10 mouse cellular contexts compared by ENCODE assay signal in the genomic region with DNA sequence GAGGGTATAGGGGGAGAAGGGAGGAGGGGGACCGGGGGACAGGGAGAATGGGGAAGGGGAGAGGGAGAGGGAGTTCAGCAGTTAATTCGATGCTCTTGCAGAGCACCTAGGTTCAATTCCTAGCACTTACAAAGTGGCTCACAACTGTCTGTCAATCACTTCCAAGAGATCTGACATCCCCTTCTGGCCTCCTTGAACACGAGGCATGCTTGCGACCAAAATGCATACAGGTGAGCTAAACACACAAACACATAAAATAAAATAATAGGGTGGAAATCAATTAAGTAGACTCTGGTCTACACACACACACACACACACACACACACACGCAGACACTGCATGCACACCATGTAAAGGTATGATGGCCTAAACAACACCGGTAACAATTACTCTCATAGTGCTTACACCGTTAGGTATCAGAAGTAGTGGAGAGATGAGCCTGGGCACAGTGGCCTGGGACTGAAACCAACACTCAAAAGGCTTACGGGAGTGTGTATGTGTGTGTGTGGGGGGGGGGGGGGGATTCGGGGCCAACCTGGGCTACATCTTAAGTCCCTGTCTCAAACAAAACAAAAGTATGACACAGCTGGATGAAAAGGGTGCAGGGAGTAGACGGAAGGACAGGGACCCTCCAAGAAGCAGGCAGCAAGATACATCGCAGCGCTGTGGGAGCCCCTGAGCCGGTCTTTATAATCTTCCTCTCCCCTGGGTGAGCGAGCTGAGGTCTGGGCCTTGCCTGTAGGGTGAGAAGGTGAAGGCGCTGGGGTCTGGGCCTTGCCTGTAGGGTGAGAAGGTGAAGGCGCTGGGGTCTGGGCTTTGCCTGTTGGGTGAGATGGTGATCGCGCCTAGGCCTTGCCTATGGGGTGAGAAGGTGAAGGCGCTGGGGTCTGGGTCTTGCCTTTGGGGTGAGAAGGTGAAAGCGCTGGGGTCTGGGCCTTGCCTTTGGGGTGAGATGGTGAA. TPM values are rescaled to one million over a fixed set of nuclear protein-coding genes. Genes with fewer than 3 reads are reported as not detected.
DNase-seq lines count a peak whose midpoint lies in the region; ATAC-seq and TF ChIP-seq lines count a peak whose summit lies in the region.
"Had no signal": no experiment of that assay in that cellular context is flagged by ENCODE, and none has a peak within 500 bp of the region (broad histone marks: within the 10 kb centered on the region; RNA-seq: fewer than 3 reads in every experiment).

No protein-coding gene starts in this region.

- in situ Hi-C loops in ES-E14 (cut with MboI; ENCODE audit: low sequenced_read_pairs in 2 of 2, unreplicated experiment in 2 of 2): no loop called here

- no peak overlapping the region for H3K27ac ChIP-seq in kidney, embryonic 16.5 days (ENCODE audit: low read length)
- peak overlapping the region; percentile 43 for H3K27ac ChIP-seq in ES-E14 (ENCODE audit: insufficient read depth, low read depth, low read length, poor library complexity, severe bottlenecking)

- H3K36me3 ChIP-seq in kidney, embryonic 16.5 days (ENCODE audit: insufficient read depth, low read length): no peaks in the 10 kb centered on the region
- H3K36me3 ChIP-seq in ES-E14 (ENCODE audit: control insufficient read depth, insufficient read depth, low read length, poor library complexity, severe bottlenecking): peaks cover 9% of the 10 kb centered on the region; the same call in 1 of the 2 replicates

- no peak overlapping the region for H3K4me2 ChIP-seq in kidney, embryonic 16.5 days (replicated peaks; ENCODE audit: low read depth, low read length)

- ATAC-seq in kidney, embryonic 16.5 days (ENCODE audit: low FRiP score, low TSS enrichment): 0 out of 2 replicates have a peak, but pooled peaks have one; percentile 17
- peak; percentile 5 to 16; a peak in 2 of 4 replicates for ATAC-seq in hematopoietic stem cell, adult 5-6 weeks (replicated peaks in 1 of 2; ENCODE audit: insufficient read depth in 1 of 2, low FRiP score in 2 of 2, low TSS enrichment in 1 of 2, low read depth in 1 of 2, poor library complexity in 2 of 2, severe bottlenecking in 2 of 2)
- peak; percentile 2; the same call in 1 of the 2 replicates for ATAC-seq in megakaryocyte-erythroid progenitor cell, adult 5-6 weeks (replicated peaks; ENCODE audit: low FRiP score, low TSS enrichment, poor library complexity, severe bottlenecking)

- no peak for DNase-seq in kidney, postnatal 25 days
- no peak for DNase-seq in ES-E14 (ENCODE audit: low read depth, low spot score)
- no peak for DNase-seq in layer of hippocampus, adult 8-10 months (ENCODE audit: low spot score in 2 of 2)
- no peak for DNase-seq in layer of hippocampus, postnatal 25 days (ENCODE audit: extremely low spot score in 1 of 2, low spot score in 1 of 2)
- no peak for DNase-seq in right cerebral cortex, postnatal 10 days (ENCODE audit: low spot score in 2 of 2)
- DNase-seq: cerebellum, postnatal 14 days; midbrain, embryonic 14.5 days had no signal

- no peak overlapping the region for H3K9ac ChIP-seq in kidney, embryonic 16.5 days (replicated peaks; ENCODE audit: low read length)
- H3K9ac ChIP-seq in ES-E14 (ENCODE audit: insufficient read depth, low read depth, low read length, poor library complexity, severe bottlenecking): peak overlapping the region; percentile 39; the same call in 1 of the 2 replicates

- 83% methylated on average over 20 of the region's 20 CpGs for WGBS in kidney, embryonic 16.5 days

- no peaks in the 10 kb centered on the region for H3K9me3 ChIP-seq in kidney, embryonic 16.5 days (ENCODE audit: low read length)
- no peaks in the 10 kb centered on the region for H3K9me3 ChIP-seq in ES-E14 (ENCODE audit: control insufficient read depth, insufficient read depth, low read depth, low read length)

- H3K4me1 ChIP-seq in kidney, embryonic 16.5 days (ENCODE audit: insufficient read depth, low read length): peaks cover 15% of the 10 kb centered on the region; the same call in 1 of the 2 replicates
- peaks cover 3 to 4% of the 10 kb centered on the region in 2 experiments; a peak in 2 of 4 replicates for H3K4me1 ChIP-seq in ES-E14 (ENCODE audit: control insufficient read depth in 2 of 2, insufficient read depth in 2 of 2, low read length in 2 of 2, poor library complexity in 1 of 2)

- H3K4me3 ChIP-seq in kidney, embryonic 16.5 days (ENCODE audit: low read length): no peak overlapping the region
- H3K4me3 ChIP-seq in ES-E14 (ENCODE audit: insufficient read depth in 1 of 2, low read depth in 1 of 2, low read length in 2 of 2, poor library complexity in 1 of 2, severe bottlenecking in 1 of 2): peak overlapping the region; percentile 55 to 67

- H3K27me3 ChIP-seq in kidney, embryonic 16.5 days (ENCODE audit: insufficient read depth, low read length): no peaks in the 10 kb centered on the region

TF ChIP-seq in ES-E14, 5 proteins besides CTCF, POLR2A, EP300 and RAD21:
- no peak for TF ChIP-seq HCFC1 (IDR thresholded peaks at IDR 0.05; ENCODE audit: borderline replicate concordance, insufficient read depth, low read length)
- no peak for TF ChIP-seq ZC3H11A (IDR thresholded peaks at IDR 0.05; ENCODE audit: borderline replicate concordance, low read depth, low read length)

RNA-seq across cellular contexts. Expression of a gene that starts 0.7 kb away (rescaled TPM):
- polyA plus RNA-seq in kidney, embryonic 16.5 days (2015; fragmentation: Nextera tagmentation; extraction: Ambion mirVana): 5.3 and 5.4 TPM in 2 replicates
- 13.5 and 31.2 TPM in 2 replicates for total RNA-seq in ES-E14 (2012; rRNA removed)
- total RNA-seq in hematopoietic stem cell, adult 5-6 weeks (2017): 30.3 and 42.1 TPM in 2 replicates
- total RNA-seq in megakaryocyte-erythroid progenitor cell, adult 5-6 weeks (2014; fragmentation: Nextera tagmentation): 17.6 and 18.5 TPM in 2 replicates
- total RNA-seq in megakaryocyte-erythroid progenitor cell, adult 5-6 weeks (2017): 14.2 and 17.9 TPM in 2 replicates
- total RNA-seq in layer of hippocampus, adult 8-10 months (2022): 1 to 10 TPM; 1.2 to 3.7 (median 2.3) TPM
- total RNA-seq in layer of hippocampus, postnatal 25 days (2021): 1 to 10 TPM; 1.2 to 1.5 TPM

RNA-seq across cellular contexts. Expression of a gene that starts 3.3 kb away (rescaled TPM):
- not detected in 2 replicates for polyA plus RNA-seq in kidney, embryonic 16.5 days (2015; fragmentation: Nextera tagmentation; extraction: Ambion mirVana)
- not detected in 2 replicates for total RNA-seq in ES-E14 (2012; rRNA removed)
- 3.8 and 5.7 TPM in 2 replicates for total RNA-seq in hematopoietic stem cell, adult 5-6 weeks (2017)
- total RNA-seq in megakaryocyte-erythroid progenitor cell, adult 5-6 weeks (2014; fragmentation: Nextera tagmentation): 61.9 and 97.7 TPM in 2 replicates
- 27.8 and 47.2 TPM in 2 replicates for total RNA-seq in megakaryocyte-erythroid progenitor cell, adult 5-6 weeks (2017)
- not detected for total RNA-seq in layer of hippocampus, adult 8-10 months (2022)
- not detected for total RNA-seq in layer of hippocampus, postnatal 25 days (2021)
- polyA plus RNA-seq: midbrain, embryonic 14.5 days had no signal

RNA-seq across cellular contexts. Expression of a gene that starts 31.6 kb away (rescaled TPM):
- 24.4 and 26.2 TPM in 2 replicates for polyA plus RNA-seq in kidney, embryonic 16.5 days (2015; fragmentation: Nextera tagmentation; extraction: Ambion mirVana)
- total RNA-seq in ES-E14 (2012; rRNA removed): 5.6 and 7.1 TPM in 2 replicates
- 2.3 and 2.7 TPM in 2 replicates for total RNA-seq in hematopoietic stem cell, adult 5-6 weeks (2017)
- total RNA-seq in megakaryocyte-erythroid progenitor cell, adult 5-6 weeks (2014; fragmentation: Nextera tagmentation): 4.4 and 8.2 TPM in 2 replicates
- 1.7 and 5.3 TPM in 2 replicates for total RNA-seq in megakaryocyte-erythroid progenitor cell, adult 5-6 weeks (2017)
- 1 to 10 TPM in 1 of 4 experiments, under 1 TPM in 3; 0.22 to 1.1 (median 0.53) TPM for total RNA-seq in layer of hippocampus, adult 8-10 months (2022)
- under 1 TPM; 0.30 to 0.35 TPM for total RNA-seq in layer of hippocampus, postnatal 25 days (2021)

RNA-seq across cellular contexts. Expression of a gene that starts 47.2 kb away (rescaled TPM):
- polyA plus RNA-seq in kidney, embryonic 16.5 days (2015; fragmentation: Nextera tagmentation; extraction: Ambion mirVana): 0.21 and 0.32 TPM in 2 replicates
- total RNA-seq in ES-E14 (2012; rRNA removed): 30.2 and 67.4 TPM in 2 replicates
- 311 and 346 TPM in 2 replicates for total RNA-seq in hematopoietic stem cell, adult 5-6 weeks (2017)
- total RNA-seq in megakaryocyte-erythroid progenitor cell, adult 5-6 weeks (2014; fragmentation: Nextera tagmentation): 134 and 142 TPM in 2 replicates
- total RNA-seq in megakaryocyte-erythroid progenitor cell, adult 5-6 weeks (2017): 294 and 351 TPM in 2 replicates
- total RNA-seq in layer of hippocampus, adult 8-10 months (2022): under 1 TPM; 0.29 to 0.68 (median 0.46) TPM
- under 1 TPM; 0.28 to 0.42 TPM for total RNA-seq in layer of hippocampus, postnatal 25 days (2021)
- polyA plus RNA-seq: midbrain, embryonic 14.5 days had no signal

RNA-seq across cellular contexts. Expression of a gene that starts 48.2 kb away (rescaled TPM):
- polyA plus RNA-seq in kidney, embryonic 16.5 days (2015; fragmentation: Nextera tagmentation; extraction: Ambion mirVana): 145 and 150 TPM in 2 replicates
- 97.4 and 117 TPM in 2 replicates for total RNA-seq in ES-E14 (2012; rRNA removed)
- total RNA-seq in hematopoietic stem cell, adult 5-6 weeks (2017): 74.5 and 90.1 TPM in 2 replicates
- total RNA-seq in megakaryocyte-erythroid progenitor cell, adult 5-6 weeks (2014; fragmentation: Nextera tagmentation): 68.1 and 120 TPM in 2 replicates
- total RNA-seq in megakaryocyte-erythroid progenitor cell, adult 5-6 weeks (2017): 56.1 and 67.7 TPM in 2 replicates
- 1 to 10 TPM; 2.5 to 9.4 (median 3.8) TPM for total RNA-seq in layer of hippocampus, adult 8-10 months (2022)
- total RNA-seq in layer of hippocampus, postnatal 25 days (2021): 1 to 10 TPM; 6.7 to 8.7 TPM
